Mouse (Mus musculus) limb, embryonic 12.5 days (tissue): Measurements from ENCODE around the gene Prrt2. TPM values are rescaled to one million over a fixed set of nuclear protein-coding genes. Genes with fewer than 3 reads are reported as not detected.

Experiments used
- ATAC-seq: fragments of 200-750 bp; cut with Nextera tagmentation; 2 replicates; pipeline ENCODE4 v1.8.0; 2017; ENCODE audit warnings: low read depth, moderate TSS enrichment; ENCODE audit not compliant: insufficient number of reproducible peaks, insufficient read depth, low FRiP score, low TSS enrichment
- H3K27ac ChIP-seq: fragments of 300-500 bp; sonication (generic); 2 replicates; pipeline ENCODE4 v1.5.1; 2016; ENCODE audit warnings: mild to moderate bottlenecking, moderate library complexity
- H3K27me3 ChIP-seq: fragments of 300-500 bp; sonication (generic); 2 replicates; pipeline ENCODE4 v1.6.1; 2016; ENCODE audit warnings: mild to moderate bottlenecking, moderate library complexity
- H3K36me3 ChIP-seq: fragments of 300-500 bp; sonication (generic); 2 replicates; pipeline ENCODE4 v1.6.1; 2016; ENCODE audit warnings: mild to moderate bottlenecking, moderate library complexity
- H3K4me1 ChIP-seq: fragments of 300-500 bp; sonication (generic); replicated peaks from 2 replicates; pipeline ENCODE4 v1.6.1; 2016
- H3K4me2 ChIP-seq: fragments of 300-500 bp; sonication (generic); 2 replicates; pipeline ENCODE4 v1.6.1; 2016; ENCODE audit warnings: mild to moderate bottlenecking, moderate library complexity
- H3K4me3 ChIP-seq: fragments of 300-500 bp; sonication (generic); replicated peaks from 2 replicates; pipeline ENCODE4 v1.5.1; 2016; ENCODE audit warnings: mild to moderate bottlenecking
- H3K9ac ChIP-seq: fragments of 300-500 bp; sonication (generic); replicated peaks from 2 replicates; pipeline ENCODE4 v1.6.1; 2016; ENCODE audit warnings: mild to moderate bottlenecking, moderate library complexity
- H3K9me3 ChIP-seq: fragments of 300-500 bp; sonication (generic); 2 replicates; pipeline ENCODE4 v1.6.1; 2016; ENCODE audit warnings: mild to moderate bottlenecking, moderate library complexity
- WGBS: fragments of 180-500 bp; shearing (Covaris S2); methylation state at CpG from one replicate; pipeline ENCODE4 v1.1.7; 2016; 5-methylcytosine and 5-hydroxymethylcytosine counted together
- polyA plus RNA-seq: library from polyadenylated mRNA; unstranded; fragments of >200 nt; fragmentation: Nextera tagmentation; extraction: Ambion mirVana; gene quantifications from 2 replicates; pipeline ENCODE4 v1.2.1, GENCODE M21; 2016

Gene Prrt2
- polyA plus RNA-seq, 1 experiment from 2014 or later: 3.1 TPM

GRCm38 (mm10) chr7:127012845-127013244 is 8.2 kb downstream of the Prrt2 start:
- Histone ChIP-seq H3K36me3 (peaks cover 38% of the 10 kb centered on the region), H3K4me2 (no peak overlapping the region), H3K9me3 (no peaks in the 10 kb centered on the region), H3K9ac (no peak overlapping the region), H3K4me1 (peaks cover 27% of the 10 kb centered on the region), H3K27me3 (no peaks in the 10 kb centered on the region), H3K27ac (no peak overlapping the region), H3K4me3 (no peak overlapping the region)
- ATAC-seq: no peak
- WGBS: 94% methylated on average over 10 of the region's 10 CpGs

- no peaks in the 10 kb centered on the region for H3K27me3 ChIP-seq
- peaks cover 38% of the 10 kb centered on the region for H3K36me3 ChIP-seq
- H3K27ac ChIP-seq: no peak overlapping the region
- no peak overlapping the region for H3K4me2 ChIP-seq
- H3K4me3 ChIP-seq: no peak overlapping the region
- WGBS: 90% methylated on average over 6 of the region's 6 CpGs
- H3K9ac ChIP-seq: no peak overlapping the region
- ATAC-seq: no peak
- peaks cover 23% of the 10 kb centered on the region for H3K4me1 ChIP-seq
- H3K9me3 ChIP-seq: no peaks in the 10 kb centered on the region
Observed at GRCm38 (mm10) chr7:127012374-127012773, 8.6 kb downstream of the Prrt2 start.

GRCm38 (mm10) chr7:127011717-127012116 is 9.3 kb downstream of the Prrt2 start:
- peaks cover 38% of the 10 kb centered on the region for H3K36me3 ChIP-seq
- H3K27me3 ChIP-seq: no peaks in the 10 kb centered on the region
- no peak overlapping the region for H3K4me2 ChIP-seq
- no peak for ATAC-seq
- H3K9ac ChIP-seq: no peak overlapping the region
- H3K4me1 ChIP-seq: peaks cover 23% of the 10 kb centered on the region
- WGBS: 83% methylated on average over 2 of the region's 2 CpGs
- no peaks in the 10 kb centered on the region for H3K9me3 ChIP-seq
- no peak overlapping the region for H3K4me3 ChIP-seq
- no peak overlapping the region for H3K27ac ChIP-seq

GRCm38 (mm10) chr7:127011051-127011450 is 10.0 kb downstream of the Prrt2 start:
- no peaks in the 10 kb centered on the region for H3K9me3 ChIP-seq
- H3K27me3 ChIP-seq: no peaks in the 10 kb centered on the region
- peaks cover 22% of the 10 kb centered on the region for H3K4me1 ChIP-seq
- H3K36me3 ChIP-seq: peaks cover 38% of the 10 kb centered on the region
- ATAC-seq: no peak
- H3K27ac ChIP-seq: no peak overlapping the region
- H3K9ac ChIP-seq: no peak overlapping the region
- H3K4me2 ChIP-seq: no peak overlapping the region
- H3K4me3 ChIP-seq: no peak overlapping the region
- 94% methylated on average over 2 of the region's 2 CpGs for WGBS

- Histone ChIP-seq H3K4me2 (no peak overlapping the region), H3K9me3 (no peaks in the 10 kb centered on the region), H3K27me3 (no peaks in the 10 kb centered on the region), H3K9ac (0 out of 2 replicates have a peak overlapping the region, but pooled peaks have one; percentile 4), H3K4me3 (no peak overlapping the region), H3K27ac (no peak overlapping the region), H3K36me3 (peaks cover 23% of the 10 kb centered on the region), H3K4me1 (peaks cover 6% of the 10 kb centered on the region)
- WGBS: 83% methylated on average over 17 of the region's 17 CpGs
- no peak for ATAC-seq
Observed at GRCm38 (mm10) chr7:127009307-127010085, 11.5 kb downstream of the Prrt2 start.

GRCm38 (mm10) chr7:127008239-127009019 is 12.6 kb downstream of the Prrt2 start:
- no peak for ATAC-seq
- Histone ChIP-seq H3K4me1 (no peaks in the 10 kb centered on the region; the same call in 1 of the 2 replicates), H3K27ac (peak overlapping the region; percentile 25), H3K9me3 (no peaks in the 10 kb centered on the region), H3K27me3 (no peaks in the 10 kb centered on the region), H3K4me3 (no peak overlapping the region), H3K36me3 (peaks cover 12% of the 10 kb centered on the region), H3K9ac (peak overlapping the region; percentile 40; the same call in 1 of the 2 replicates), H3K4me2 (no peak overlapping the region)
- 65% methylated on average over 9 of the region's 9 CpGs for WGBS

GRCm38 (mm10) chr7:127007313-127008024 is 13.5 kb downstream of the Prrt2 start:
- H3K9me3 ChIP-seq: no peaks in the 10 kb centered on the region
- H3K27ac ChIP-seq: no peak overlapping the region
- H3K4me2 ChIP-seq: no peak overlapping the region
- no peak for ATAC-seq
- peaks cover 3% of the 10 kb centered on the region; the same call in 1 of the 2 replicates for H3K36me3 ChIP-seq
- H3K4me1 ChIP-seq: no peaks in the 10 kb centered on the region; the same call in 1 of the 2 replicates
- no peak overlapping the region for H3K4me3 ChIP-seq
- H3K27me3 ChIP-seq: no peaks in the 10 kb centered on the region
- WGBS: 81% methylated on average over 6 of the region's 6 CpGs
- peak overlapping the region; percentile 14; the same call in 1 of the 2 replicates for H3K9ac ChIP-seq

- Histone ChIP-seq H3K36me3 (no peaks in the 10 kb centered on the region), H3K9ac (no peak overlapping the region), H3K4me2 (no peak overlapping the region), H3K4me3 (no peak overlapping the region), H3K4me1 (no peaks in the 10 kb centered on the region; the same call in 1 of the 2 replicates), H3K9me3 (no peaks in the 10 kb centered on the region), H3K27ac (no peak overlapping the region), H3K27me3 (no peaks in the 10 kb centered on the region)
- WGBS: 80% methylated on average over 4 of the region's 4 CpGs
- ATAC-seq: no peak
Observed at GRCm38 (mm10) chr7:127004122-127004875, 16.7 kb downstream of the Prrt2 start.

- H3K27ac ChIP-seq: no peak overlapping the region
- H3K36me3 ChIP-seq: no peaks in the 10 kb centered on the region
- H3K4me1 ChIP-seq: no peaks in the 10 kb centered on the region; the same call in 1 of the 2 replicates
- H3K9me3 ChIP-seq: no peaks in the 10 kb centered on the region
- H3K4me3 ChIP-seq: no peak overlapping the region
- no peak overlapping the region for H3K4me2 ChIP-seq
- no peak for ATAC-seq
- H3K27me3 ChIP-seq: no peaks in the 10 kb centered on the region
- H3K9ac ChIP-seq: no peak overlapping the region
- WGBS: 90% methylated on average over 5 of the region's 5 CpGs
Observed at GRCm38 (mm10) chr7:127003620-127004019, 17.4 kb downstream of the Prrt2 start.

GRCm38 (mm10) chr7:126999568-126999967 is 21.4 kb downstream of the Prrt2 start:
- no peak for ATAC-seq
- 77% methylated on average over 10 of the region's 10 CpGs for WGBS
- no peak overlapping the region for H3K27ac ChIP-seq

More at GRCm38 (mm10) chr7:126999568-126999967, 21.4 kb downstream of the Prrt2 start:
- Histone ChIP-seq H3K9ac (no peak overlapping the region), H3K4me2 (no peak overlapping the region), H3K27me3 (no peaks in the 10 kb centered on the region), H3K36me3 (no peaks in the 10 kb centered on the region), H3K4me1 (no peaks in the 10 kb centered on the region), H3K9me3 (no peaks in the 10 kb centered on the region), H3K4me3 (no peak overlapping the region)
